Comparison of ENCODE assay signal across 15 mouse cellular contexts in the genomic region with DNA sequence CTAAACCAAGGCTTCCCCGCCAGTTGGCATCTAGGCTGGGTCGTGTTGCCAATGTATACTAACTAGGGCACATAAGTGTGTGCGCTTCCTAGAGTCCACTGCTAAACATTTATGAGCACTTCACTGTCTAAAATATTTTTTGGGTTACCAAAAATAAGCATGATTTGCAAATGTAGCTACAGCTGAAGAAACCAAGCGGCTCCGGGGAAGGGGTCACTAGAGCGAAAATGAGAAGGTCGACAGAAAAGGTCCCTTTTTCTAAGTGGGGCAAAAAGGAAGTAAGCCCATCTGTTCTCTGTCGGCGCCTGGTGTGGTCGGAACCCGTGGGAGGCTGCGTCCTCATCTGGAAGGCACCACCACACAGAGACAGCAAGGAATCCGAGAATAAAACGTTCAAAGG.
"Had no signal": no experiment of that assay in that cellular context is flagged by ENCODE, and none has a peak within 500 bp of the region (broad histone marks: within the 10 kb centered on the region; RNA-seq: fewer than 3 reads in every experiment).

No protein-coding gene starts in this region.

- H3K36me3 ChIP-seq: kidney, embryonic 15.5 days; limb, embryonic 15.5 days; liver, embryonic 12.5 days; midbrain, embryonic 15.5 days; neural tube, embryonic 12.5 days had no signal

- H3K9me3 ChIP-seq: kidney, embryonic 15.5 days; limb, embryonic 15.5 days; midbrain, embryonic 15.5 days; neural tube, embryonic 12.5 days had no signal

- ATAC-seq: intestine, embryonic 16.5 days; liver, embryonic 12.5 days; midbrain, embryonic 15.5 days had no signal

- H3K9ac ChIP-seq: kidney, embryonic 15.5 days; limb, embryonic 15.5 days; liver, embryonic 12.5 days; lung, embryonic 14.5 days; midbrain, embryonic 15.5 days; neural tube, embryonic 12.5 days had no signal

- H3K4me2 ChIP-seq: kidney, embryonic 15.5 days; limb, embryonic 15.5 days; liver, embryonic 12.5 days; lung, embryonic 14.5 days; midbrain, embryonic 11.5 days; midbrain, embryonic 15.5 days; neural tube, embryonic 12.5 days had no signal

- H3K27ac ChIP-seq: kidney, embryonic 15.5 days; limb, embryonic 15.5 days; liver, embryonic 12.5 days; midbrain, embryonic 15.5 days; neural tube, embryonic 12.5 days had no signal

- H3K4me3 ChIP-seq: kidney, embryonic 15.5 days; limb, embryonic 15.5 days; liver, embryonic 12.5 days; midbrain, embryonic 15.5 days; neural tube, embryonic 12.5 days had no signal

- H3K4me1 ChIP-seq: kidney, embryonic 15.5 days; limb, embryonic 15.5 days; liver, embryonic 12.5 days; megakaryocyte, embryonic 14.5 days; midbrain, embryonic 15.5 days; neural tube, embryonic 12.5 days had no signal

- DNase-seq: kidney, adult 2 months; kidney, postnatal 14 days; lung, embryonic 14.5 days; lung, postnatal 10 days; lung, postnatal 4 days; thymus, adult 2 months; thymus, postnatal 25 days had no signal

- H3K27me3 ChIP-seq: kidney, embryonic 15.5 days; limb, embryonic 15.5 days; liver, embryonic 12.5 days; megakaryocyte, embryonic 14.5 days; midbrain, embryonic 15.5 days; neural tube, embryonic 12.5 days had no signal
